Mouse (Mus musculus) hindbrain, embryonic 14.5 days (tissue): ENCODE results near the gene Smg8. TPM values are rescaled to one million over a fixed set of nuclear protein-coding genes. Genes with fewer than 3 reads are reported as not detected.

ENCODE experiments used
- ATAC-seq: fragments of 200-750 bp; cut with Nextera tagmentation; 2 replicates; pipeline ENCODE4 v1.8.0; 2017; ENCODE audit warnings: moderate number of reproducible peaks, mild to moderate bottlenecking, moderate TSS enrichment, moderate library complexity; ENCODE audit not compliant: low FRiP score
- DNase-seq: peaks from one replicate; pipeline ENCODE4 v3.0.0-alpha.2; 2015; ENCODE audit warnings: low spot score
- H3K27ac ChIP-seq: fragments of 300-500 bp; sonication (generic); 2 replicates; pipeline ENCODE4 v1.5.1; 2014; ENCODE audit warnings: mild to moderate bottlenecking, moderate library complexity
- H3K27me3 ChIP-seq: fragments of 300-500 bp; sonication (generic); 2 replicates; pipeline ENCODE4 v1.6.1; 2014; ENCODE audit warnings: mild to moderate bottlenecking, low read length, mixed read lengths; ENCODE audit not compliant: control insufficient read depth, insufficient read depth
- H3K36me3 ChIP-seq: fragments of 300-500 bp; sonication (generic); replicated peaks from 2 replicates; pipeline ENCODE4 v1.6.1; 2014; ENCODE audit not compliant: control insufficient read depth, insufficient read depth
- H3K4me1 ChIP-seq: fragments of 300-500 bp; sonication (generic); replicated peaks from 2 replicates; pipeline ENCODE4 v1.6.1; 2014; ENCODE audit warnings: antibody characterized with exemption, low read length, mixed read lengths; ENCODE audit not compliant: control insufficient read depth, insufficient read depth
- H3K4me2 ChIP-seq: fragments of 300-500 bp; sonication (generic); replicated peaks from 2 replicates; pipeline ENCODE4 v1.6.1; 2014; ENCODE audit warnings: mild to moderate bottlenecking, moderate library complexity
- H3K4me3 ChIP-seq: fragments of 300-500 bp; sonication (generic); replicated peaks from 2 replicates; pipeline ENCODE4 v1.5.1; 2014; ENCODE audit warnings: mild to moderate bottlenecking, low read length
- H3K9ac ChIP-seq: fragments of 300-500 bp; sonication (generic); 2 replicates; pipeline ENCODE4 v1.6.1; 2014
- H3K9me3 ChIP-seq: fragments of 300-500 bp; sonication (generic); 2 replicates; pipeline ENCODE4 v1.6.1; 2016; ENCODE audit warnings: low read length; ENCODE audit not compliant: control insufficient read depth
- WGBS: fragments of 180-500 bp; shearing (Covaris S2); extraction: QIAGEN DNeasy Blood & Tissue Kit; methylation state at CpG from one replicate; pipeline ENCODE4 v1.1.7; 2014; 5-methylcytosine and 5-hydroxymethylcytosine counted together
- polyA plus RNA-seq: library from polyadenylated mRNA; unstranded; fragments of >200 nt; fragmentation: Nextera tagmentation; extraction: Ambion mirVana; gene quantifications from 2 replicates; pipeline ENCODE4 v1.2.1, GENCODE M21; 2014

Gene Smg8
- 22.5 and 23.1 TPM in 2 replicates for polyA plus RNA-seq

GRCm38 (mm10) chr11:87086290-87086984 lies at the start of gene Smg8:
Gene Smg8 (minus strand): TSS chr11:87086774.
- Histone ChIP-seq H3K4me3 (peak within 1 kb of the TSS; percentile 69), H3K27ac (peak within 1 kb of the TSS; percentile 7; the same call in 1 of the 2 replicates), H3K36me3 (peaks cover 52% of the 10 kb centered on the region), H3K4me2 (peak within 1 kb of the TSS; percentile 88), H3K4me1 (peaks cover 28% of the 10 kb centered on the region), H3K9me3 (no peaks in the 10 kb centered on the region), H3K9ac (peak within 1 kb of the TSS; percentile 75), H3K27me3 (no peaks in the 10 kb centered on the region)
- peak; percentile 82 for DNase-seq
- 3% methylated on average over 43 of the region's 43 CpGs for WGBS
- ATAC-seq: peak; percentile 71; the same call in 1 of the 2 replicates

DNA sequence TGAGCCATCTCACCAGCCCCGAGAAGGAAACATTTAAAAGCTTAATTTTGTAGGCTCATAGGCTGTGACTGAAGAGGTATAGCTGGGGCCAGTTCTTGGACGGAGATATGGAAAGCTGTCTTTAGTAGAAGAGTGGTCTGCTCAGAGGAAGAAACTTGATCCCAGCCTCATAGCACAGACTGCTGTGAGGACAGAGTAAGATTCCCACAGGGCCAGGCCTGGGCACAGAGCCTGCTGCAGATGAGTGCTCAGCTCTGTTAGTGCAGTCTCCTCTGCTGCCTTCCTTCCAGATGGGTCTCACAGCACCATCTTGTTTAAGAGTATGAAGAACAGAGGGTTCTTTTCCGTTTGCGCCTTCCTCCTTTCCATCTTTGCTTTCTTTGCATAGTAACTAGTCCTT lies 49.7 kb upstream of the Smg8 start:
- Histone ChIP-seq H3K4me1 (no peaks in the 10 kb centered on the region), H3K4me3 (no peak overlapping the region), H3K27me3 (no peaks in the 10 kb centered on the region), H3K27ac (no peak overlapping the region), H3K9me3 (no peaks in the 10 kb centered on the region), H3K9ac (no peak overlapping the region), H3K4me2 (no peak overlapping the region), H3K36me3 (peaks cover 68% of the 10 kb centered on the region)
- DNase-seq (no peak), ATAC-seq (no peak)
- WGBS: 87% methylated on average over 4 of the region's 4 CpGs

GRCm38 (mm10) chr11:87126824-87127816 lies 40.5 kb upstream of the Smg8 start, which contains the start of gene Trim37:
Gene Trim37 (plus strand): TSS chr11:87127077.
- H3K4me1 ChIP-seq: peaks cover 26% of the 10 kb centered on the region
- WGBS: under 1% methylated on average over 96 of the region's 105 CpGs
- H3K9me3 ChIP-seq: no peaks in the 10 kb centered on the region
- peak within 1 kb of the TSS; percentile 93 for H3K9ac ChIP-seq
- DNase-seq (peak; percentile 93), ATAC-seq (peak; percentile 94)
- peak within 1 kb of the TSS; percentile 66 for H3K4me2 ChIP-seq
- peak within 1 kb of the TSS; percentile 99 for H3K4me3 ChIP-seq
- H3K36me3 ChIP-seq: peaks cover 41% of the 10 kb centered on the region
- H3K27ac ChIP-seq: peak within 1 kb of the TSS; percentile 93
- no peaks in the 10 kb centered on the region for H3K27me3 ChIP-seq

- H3K27me3 ChIP-seq: no peaks in the 10 kb centered on the region
- peaks cover 42% of the 10 kb centered on the region for H3K36me3 ChIP-seq
- peak overlapping the region; percentile 93 for H3K9ac ChIP-seq
- H3K4me1 ChIP-seq: peaks cover 26% of the 10 kb centered on the region
- 1% methylated on average over 12 of the region's 12 CpGs for WGBS
- peak overlapping the region; percentile 66 for H3K4me2 ChIP-seq
- peak overlapping the region; percentile 99 for H3K4me3 ChIP-seq
- H3K27ac ChIP-seq: peak overlapping the region; percentile 93
- ATAC-seq: 0 out of 2 replicates have a peak, but pooled peaks have one; percentile 1
- H3K9me3 ChIP-seq: no peaks in the 10 kb centered on the region
- peak; percentile 61 for DNase-seq
Measured at GRCm38 (mm10) chr11:87126281-87126823, 39.8 kb upstream of the Smg8 start.

- H3K9me3 ChIP-seq: no peaks in the 10 kb centered on the region
- peaks cover 44% of the 10 kb centered on the region for H3K36me3 ChIP-seq
- peaks cover 26% of the 10 kb centered on the region for H3K4me1 ChIP-seq
- H3K27ac ChIP-seq: peak overlapping the region; percentile 93
- H3K9ac ChIP-seq: peak overlapping the region; percentile 93
- H3K27me3 ChIP-seq: no peaks in the 10 kb centered on the region
- no peak for ATAC-seq
- DNase-seq: no peak
- peak overlapping the region; percentile 66 for H3K4me2 ChIP-seq
- peak overlapping the region; percentile 99 for H3K4me3 ChIP-seq
- 56% methylated on average over 4 of the region's 4 CpGs for WGBS
Measured at GRCm38 (mm10) chr11:87125562-87125961, 39.0 kb upstream of the Smg8 start.

DNA sequence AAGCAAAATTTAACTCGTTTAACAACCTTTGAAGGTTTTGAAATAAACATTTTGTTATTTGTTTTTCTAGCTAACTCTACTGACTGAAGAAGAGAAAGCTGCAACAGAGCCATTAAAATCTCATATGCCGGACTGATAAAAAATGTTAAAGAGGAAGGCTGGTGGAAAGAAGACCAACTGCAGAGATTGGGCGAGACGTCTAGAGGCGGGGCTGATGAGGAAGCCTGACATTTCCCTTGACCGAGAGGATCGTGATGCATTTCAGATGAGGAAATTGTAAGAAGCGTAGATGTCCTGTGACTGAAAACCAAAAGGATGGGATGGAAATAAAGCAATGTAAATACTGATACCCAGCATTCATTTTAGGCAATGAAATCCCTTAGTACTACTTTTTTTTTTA lies 35.3 kb upstream of the Smg8 start:
- Histone ChIP-seq H3K4me1 (peaks cover 8% of the 10 kb centered on the region), H3K4me3 (no peak overlapping the region), H3K27me3 (no peaks in the 10 kb centered on the region), H3K27ac (no peak overlapping the region), H3K9ac (no peak overlapping the region), H3K36me3 (peaks cover 70% of the 10 kb centered on the region), H3K9me3 (no peaks in the 10 kb centered on the region), H3K4me2 (no peak overlapping the region)
- WGBS: 73% methylated on average over 8 of the region's 8 CpGs
- ATAC-seq (no peak), DNase-seq (no peak)

DNA sequence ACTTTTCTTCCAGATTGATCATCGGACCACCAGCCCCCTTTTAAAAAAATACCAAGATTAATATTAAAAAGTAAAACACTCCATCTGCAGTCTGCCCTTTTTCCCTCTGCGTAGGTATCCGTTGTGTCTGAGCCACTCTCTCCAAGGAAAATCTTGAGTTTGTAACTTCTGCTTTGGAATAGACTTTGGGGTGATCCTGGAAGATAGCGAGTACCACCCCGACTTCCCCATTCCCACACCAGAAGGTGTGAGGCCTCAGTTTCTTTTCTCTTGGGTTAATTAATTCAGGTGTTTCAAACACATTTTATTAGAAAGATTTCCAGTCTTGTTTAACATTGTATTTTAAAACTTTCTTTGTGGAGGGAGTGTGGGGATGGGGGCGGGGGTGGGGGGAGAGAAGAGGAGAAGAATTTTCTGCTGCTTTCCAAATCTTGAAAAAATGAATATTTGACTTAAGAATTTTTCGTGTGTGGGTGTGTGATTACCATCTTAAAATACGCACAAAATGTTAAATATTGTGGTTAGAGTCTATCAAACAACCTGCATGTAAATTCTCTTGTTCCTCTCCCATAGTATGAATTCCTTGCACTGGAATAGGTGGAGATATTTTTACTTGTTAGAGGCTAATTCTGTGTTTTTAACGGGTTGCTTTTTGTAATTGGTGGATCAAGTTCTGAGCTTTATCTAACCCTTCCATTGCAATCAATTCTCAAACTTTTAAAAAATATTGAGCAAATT lies 23.8 kb upstream of the Smg8 start:
- H3K27ac ChIP-seq: peak overlapping the region; percentile 89
- peak overlapping the region; percentile 72 for H3K4me3 ChIP-seq
- H3K36me3 ChIP-seq: peaks cover 29% of the 10 kb centered on the region
- no peak for ATAC-seq
- no peak for DNase-seq
- no peaks in the 10 kb centered on the region for H3K27me3 ChIP-seq
- 8% methylated on average over 9 of the region's 9 CpGs for WGBS
- H3K4me1 ChIP-seq: peaks cover 28% of the 10 kb centered on the region
- peak overlapping the region; percentile 59 for H3K4me2 ChIP-seq
- no peaks in the 10 kb centered on the region for H3K9me3 ChIP-seq
- peak overlapping the region; percentile 84 for H3K9ac ChIP-seq

- peaks cover 28% of the 10 kb centered on the region for H3K4me1 ChIP-seq
- peak overlapping the region; percentile 59 for H3K4me2 ChIP-seq
- ATAC-seq: no peak
- peak overlapping the region; percentile 84 for H3K9ac ChIP-seq
- H3K36me3 ChIP-seq: peaks cover 31% of the 10 kb centered on the region
- peak overlapping the region; percentile 72 for H3K4me3 ChIP-seq
- peak; percentile 40 for DNase-seq
- H3K27me3 ChIP-seq: no peaks in the 10 kb centered on the region
- WGBS: 0% methylated on average over 42 of the region's 42 CpGs
- H3K9me3 ChIP-seq: no peaks in the 10 kb centered on the region
- H3K27ac ChIP-seq: peak overlapping the region; percentile 89
Measured at GRCm38 (mm10) chr11:87109519-87110171, 23.1 kb upstream of the Smg8 start.
